Mouse (Mus musculus) MEL (cell line): ENCODE results near the gene Ndufb6.

Experiments
- BHLHE40 ChIP-seq: IDR thresholded peaks from 2 replicates; pipeline ENCODE4 v1.6.1; 2012; ENCODE audit warnings: low read depth, mild to moderate bottlenecking, inconsistent platforms, low read length, improper control_type of control experiment, borderline replicate concordance
- CHD1 ChIP-seq: IDR thresholded peaks from 2 replicates; pipeline ENCODE4 v1.6.1; 2012; ENCODE audit warnings: low read depth, mild to moderate bottlenecking, inconsistent platforms, low read length, improper control_type of control experiment
- CHD2 ChIP-seq: IDR thresholded peaks from 2 replicates; pipeline ENCODE4 v1.6.1; 2011; ENCODE audit warnings: low read length, improper control_type of control experiment
- CTCF ChIP-seq, 3 experiments: IDR thresholded peaks in 2 of 3; conservative IDR thresholded peaks in 1 of 3; 2 replicates each; pipeline ENCODE4 v1.5.1; 2011 to 2012; ENCODE audit warnings: low read length in 3 of 3, low read depth in 2 of 3, mild to moderate bottlenecking in 2 of 3, improper control_type of control experiment in 1 of 3, inconsistent platforms in 1 of 3, mixed read lengths in 1 of 3, moderate library complexity in 1 of 3; ENCODE audit not compliant: control insufficient read depth in 1 of 3, insufficient read depth in 1 of 3, poor library complexity in 1 of 3, severe bottlenecking in 1 of 3
- GATA1 ChIP-seq: IDR thresholded peaks from 2 replicates; pipeline ENCODE4 v1.6.1; 2011; ENCODE audit warnings: low read depth, low read length, improper control_type of control experiment
- JUND ChIP-seq: IDR thresholded peaks from 2 replicates; pipeline ENCODE4 v1.6.1; 2011; ENCODE audit warnings: low read depth, mild to moderate bottlenecking, improper control_type of control experiment, low read length
- MAFK ChIP-seq: IDR thresholded peaks from 2 replicates; pipeline ENCODE4 v1.6.1; 2011; ENCODE audit warnings: low read depth, mild to moderate bottlenecking, low read length, improper control_type of control experiment, borderline replicate concordance
- MAX ChIP-seq: IDR thresholded peaks from 2 replicates; pipeline ENCODE4 v1.6.1; 2011; ENCODE audit warnings: low read length, improper control_type of control experiment
- MXI1 ChIP-seq: IDR thresholded peaks from 2 replicates; pipeline ENCODE4 v1.6.1; 2011; ENCODE audit warnings: mild to moderate bottlenecking, low read depth, low read length, improper control_type of control experiment
- MYC ChIP-seq: IDR thresholded peaks from 2 replicates; pipeline ENCODE4 v1.6.1; 2011; ENCODE audit warnings: low read depth, mild to moderate bottlenecking, low read length, improper control_type of control experiment, moderate library complexity
- SIN3A ChIP-seq: IDR thresholded peaks from 2 replicates; pipeline ENCODE4 v1.6.1; 2012; ENCODE audit warnings: low read length, improper control_type of control experiment, inconsistent platforms
- SMC3 ChIP-seq: IDR thresholded peaks from 2 replicates; pipeline ENCODE4 v1.6.1; 2011; ENCODE audit warnings: low read depth, low read length, improper control_type of control experiment
- UBTF ChIP-seq: IDR thresholded peaks from 2 replicates; pipeline ENCODE4 v1.6.1; 2012; ENCODE audit warnings: low read depth, mild to moderate bottlenecking, inconsistent platforms, low read length, improper control_type of control experiment, moderate library complexity, borderline replicate concordance; ENCODE audit not compliant: insufficient read depth
- USF1 ChIP-seq: IDR thresholded peaks from 2 replicates; pipeline ENCODE4 v1.6.1; 2014; ENCODE audit warnings: low read depth, mild to moderate bottlenecking, inconsistent platforms, low read length, improper control_type of control experiment, moderate library complexity

DNA sequence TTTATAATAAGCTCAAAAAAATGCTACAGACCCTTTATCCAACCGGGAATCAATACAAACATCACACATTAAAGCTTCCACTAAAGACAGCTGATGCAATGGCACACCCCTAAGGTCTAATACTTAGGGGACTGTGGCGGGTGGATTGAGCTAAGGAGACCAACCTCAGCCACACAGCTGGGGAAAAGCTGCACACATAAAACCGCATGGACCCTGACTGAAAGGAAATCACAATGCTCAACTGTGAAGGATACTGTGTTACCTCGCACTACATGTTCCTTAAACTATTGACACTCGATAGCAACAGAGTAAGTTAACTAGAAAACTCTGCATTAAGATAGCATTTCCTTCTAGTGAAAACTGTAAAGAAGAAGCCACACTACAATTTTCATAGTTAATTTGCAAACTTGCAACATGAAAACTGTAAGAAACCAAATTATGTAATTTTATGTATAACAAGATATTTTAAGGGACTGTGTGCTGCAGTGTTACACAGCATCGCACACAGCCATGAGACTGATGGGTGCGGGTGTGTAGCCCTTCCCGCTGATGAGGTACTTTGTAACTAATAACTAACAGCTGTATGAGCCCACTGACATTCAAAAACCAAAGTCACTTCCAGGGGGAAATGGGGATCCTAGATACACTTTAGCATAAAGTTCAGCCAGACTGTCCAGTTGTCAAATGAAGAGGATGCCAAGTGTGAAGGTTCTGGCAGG, 24.7 kb downstream of the Ndufb6 start:
- TF ChIP-seq BHLHE40, result no peak
- no peak for TF ChIP-seq MAX
- no peak for TF ChIP-seq MAFK
- TF ChIP-seq SMC3, result no peak
- no peak for TF ChIP-seq UBTF
- TF ChIP-seq CTCF (IDR thresholded peaks at IDR 0.05 in 2 of 3, conservative IDR thresholded peaks at IDR 0.05 in 1 of 3; ENCODE audit: control insufficient read depth in 1 of 3, insufficient read depth in 1 of 3, low read depth in 2 of 3, low read length in 3 of 3, poor library complexity in 1 of 3, severe bottlenecking in 1 of 3), result no peak
- TF ChIP-seq USF1, result no peak
- TF ChIP-seq GATA1, result no peak
- no peak for TF ChIP-seq JUND
- TF ChIP-seq MXI1, result no peak
- no peak for TF ChIP-seq CHD2
- TF ChIP-seq MYC, result no peak
- TF ChIP-seq SIN3A, result no peak
- no peak for TF ChIP-seq CHD1
